Mouse (Mus musculus) heart, embryonic 13.5 days (tissue): Measurements from ENCODE around the gene Tollip. TPM values are rescaled to one million over a fixed set of nuclear protein-coding genes. Genes with fewer than 3 reads are reported as not detected.

Experiments
- ATAC-seq: fragments of 200-750 bp; cut with Nextera tagmentation; 2 replicates; pipeline ENCODE4 v1.8.0; 2017; ENCODE audit warnings: moderate TSS enrichment; ENCODE audit not compliant: insufficient number of reproducible peaks, low FRiP score, low TSS enrichment; ENCODE audit errors: extremely low read depth
- H3K27ac ChIP-seq: fragments of 300-500 bp; sonication (generic); replicated peaks from 2 replicates; pipeline ENCODE4 v1.5.1; 2015; ENCODE audit warnings: moderate library complexity, mild to moderate bottlenecking, inconsistent platforms
- H3K27me3 ChIP-seq: fragments of 300-500 bp; sonication (generic); replicated peaks from 2 replicates; pipeline ENCODE4 v1.6.1; 2015; ENCODE audit warnings: mild to moderate bottlenecking, inconsistent platforms
- H3K36me3 ChIP-seq: fragments of 300-500 bp; sonication (generic); 2 replicates; pipeline ENCODE4 v1.6.1; 2015; ENCODE audit warnings: mild to moderate bottlenecking, inconsistent platforms
- H3K4me1 ChIP-seq: fragments of 300-500 bp; sonication (generic); 2 replicates; pipeline ENCODE4 v1.6.1; 2015; ENCODE audit warnings: inconsistent platforms
- H3K4me2 ChIP-seq: fragments of 300-500 bp; sonication (generic); 2 replicates; pipeline ENCODE4 v1.6.1; 2015; ENCODE audit warnings: inconsistent platforms, mild to moderate bottlenecking, moderate library complexity
- H3K4me3 ChIP-seq: fragments of 300-500 bp; sonication (generic); 2 replicates; pipeline ENCODE4 v1.5.1; 2015; ENCODE audit warnings: moderate library complexity, mild to moderate bottlenecking, inconsistent platforms
- H3K9ac ChIP-seq: fragments of 300-500 bp; sonication (generic); 2 replicates; pipeline ENCODE4 v1.6.1; 2015; ENCODE audit warnings: inconsistent platforms, mild to moderate bottlenecking, moderate library complexity
- H3K9me3 ChIP-seq: fragments of 300-500 bp; sonication (generic); 2 replicates; pipeline ENCODE4 v1.6.1; 2016; ENCODE audit warnings: inconsistent platforms
- WGBS: fragments of 180-500 bp; shearing (Covaris S2); methylation state at CpG from one replicate; pipeline ENCODE4 v1.1.7; 2015; ENCODE audit warnings: mixed read lengths; 5-methylcytosine and 5-hydroxymethylcytosine counted together
- polyA plus RNA-seq: library from polyadenylated mRNA; unstranded; fragments of >200 nt; fragmentation: Nextera tagmentation; extraction: Ambion mirVana; gene quantifications from 2 replicates; pipeline ENCODE4 v1.2.1, GENCODE M21; 2015

Gene Tollip
- polyA plus RNA-seq, 1 experiment from 2014 or later, result 34.1 TPM

DNA sequence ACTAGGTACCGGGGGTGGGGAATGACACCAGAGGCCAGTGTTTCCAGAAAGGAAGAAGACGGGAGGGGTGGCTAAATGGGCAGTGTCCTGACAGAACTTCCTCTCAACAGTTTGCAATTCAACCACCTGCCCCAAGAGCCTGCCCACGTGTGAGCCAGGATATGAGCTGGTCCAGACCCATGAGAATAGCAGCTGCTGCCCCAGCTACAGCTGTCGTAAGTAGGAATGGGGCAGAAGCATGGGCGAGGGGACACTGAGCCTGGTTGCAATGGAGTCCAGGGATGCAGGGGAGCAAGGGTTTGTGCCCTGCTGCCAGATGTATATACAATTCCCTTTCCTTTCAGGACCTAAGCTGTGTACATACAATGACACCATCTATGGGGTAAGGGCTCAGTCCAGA, 48.7 kb downstream of the Tollip start:
- no peaks in the 10 kb centered on the region for H3K27me3 ChIP-seq
- no peak overlapping the region for H3K9ac ChIP-seq
- H3K27ac ChIP-seq, result no peak overlapping the region
- no peak overlapping the region for H3K4me3 ChIP-seq
- H3K36me3 ChIP-seq, result peaks cover 29% of the 10 kb centered on the region
- H3K4me2 ChIP-seq, result no peak overlapping the region
- WGBS, result 67% methylated on average over 5 of the region's 5 CpGs
- H3K9me3 ChIP-seq, result no peaks in the 10 kb centered on the region
- H3K4me1 ChIP-seq, result no peaks in the 10 kb centered on the region
- no peak for ATAC-seq

DNA sequence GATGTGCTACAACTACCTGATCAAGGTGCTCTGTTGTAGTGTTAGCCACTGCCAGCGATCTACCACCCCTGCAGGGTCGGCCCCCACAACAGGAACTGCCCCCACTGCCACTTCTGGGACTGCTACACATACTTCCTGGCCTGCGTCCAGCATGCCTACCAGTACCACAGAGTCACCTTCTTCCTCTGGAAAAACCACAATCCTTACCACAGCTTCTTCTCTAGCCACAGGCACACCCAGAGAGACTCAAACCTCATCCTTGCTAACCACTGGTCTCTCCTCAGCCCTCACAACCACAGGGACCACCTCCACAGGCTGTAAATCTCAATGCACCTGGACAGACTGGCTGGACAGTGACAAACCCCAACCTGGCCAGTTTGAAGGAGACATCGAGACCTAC, 57.3 kb downstream of the Tollip start:
- ATAC-seq, result no peak
- no peaks in the 10 kb centered on the region for H3K4me1 ChIP-seq
- no peak overlapping the region for H3K4me2 ChIP-seq
- 81% methylated on average over 4 of the region's 4 CpGs for WGBS
- H3K4me3 ChIP-seq, result no peak overlapping the region
- no peak overlapping the region for H3K27ac ChIP-seq
- H3K36me3 ChIP-seq, result no peaks in the 10 kb centered on the region
- H3K9me3 ChIP-seq, result no peaks in the 10 kb centered on the region
- H3K9ac ChIP-seq, result no peak overlapping the region
- no peaks in the 10 kb centered on the region for H3K27me3 ChIP-seq

DNA sequence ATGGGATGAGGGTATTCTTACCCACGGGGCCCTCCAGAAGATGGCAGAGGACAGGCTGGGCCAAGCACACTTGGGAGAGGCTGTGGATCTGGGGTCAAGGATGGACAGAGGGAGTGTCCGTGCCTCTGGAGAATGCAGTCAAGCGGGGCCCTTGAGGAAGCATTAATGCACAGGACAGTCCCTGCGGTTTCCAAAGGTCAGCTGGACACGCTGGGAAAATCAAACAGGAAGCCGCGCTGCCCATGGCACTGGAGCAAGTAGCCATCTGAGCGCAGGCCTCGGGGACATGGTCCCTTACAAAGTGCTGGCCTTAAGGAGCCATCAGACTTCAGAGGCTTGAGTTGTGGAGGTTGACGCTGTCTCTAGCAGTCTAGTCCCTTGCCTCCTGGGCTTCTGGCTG, 78.0 kb downstream of the Tollip start:
- Histone ChIP-seq H3K4me2 (no peak overlapping the region), H3K9me3 (no peaks in the 10 kb centered on the region), H3K36me3 (no peaks in the 10 kb centered on the region), H3K4me3 (no peak overlapping the region), H3K9ac (no peak overlapping the region), H3K4me1 (peaks cover 46% of the 10 kb centered on the region), H3K27ac (no peak overlapping the region), H3K27me3 (peaks cover 30% of the 10 kb centered on the region)
- no peak for ATAC-seq
- WGBS, result 79% methylated on average over 10 of the region's 10 CpGs

DNA sequence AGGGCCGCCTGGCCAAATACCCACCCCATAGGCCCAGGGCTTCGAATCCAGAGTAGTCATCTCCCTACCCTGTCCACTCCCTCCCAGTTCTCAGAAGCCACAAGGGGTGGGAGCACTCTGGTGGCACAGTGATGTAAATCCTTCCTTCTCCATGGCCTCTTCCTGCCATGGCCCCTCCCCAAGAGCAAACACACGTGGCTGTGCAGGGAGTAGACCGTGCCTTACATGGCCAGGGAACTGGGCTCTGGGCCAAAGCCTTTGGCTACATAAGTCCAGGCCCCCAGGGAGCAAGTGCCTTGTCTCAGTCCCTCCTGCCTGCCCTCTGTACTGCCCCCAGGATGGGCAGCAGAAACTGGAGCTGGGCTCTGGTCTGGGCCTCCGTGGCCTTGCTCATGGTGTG, 79.5 kb downstream of the Tollip start, which contains the start of gene Muc5b:
Muc5b (plus strand) TSS at position 292 of the 400 bp plus-strand sequence.
- WGBS, result 44% methylated on average over 5 of the region's 5 CpGs

DNA sequence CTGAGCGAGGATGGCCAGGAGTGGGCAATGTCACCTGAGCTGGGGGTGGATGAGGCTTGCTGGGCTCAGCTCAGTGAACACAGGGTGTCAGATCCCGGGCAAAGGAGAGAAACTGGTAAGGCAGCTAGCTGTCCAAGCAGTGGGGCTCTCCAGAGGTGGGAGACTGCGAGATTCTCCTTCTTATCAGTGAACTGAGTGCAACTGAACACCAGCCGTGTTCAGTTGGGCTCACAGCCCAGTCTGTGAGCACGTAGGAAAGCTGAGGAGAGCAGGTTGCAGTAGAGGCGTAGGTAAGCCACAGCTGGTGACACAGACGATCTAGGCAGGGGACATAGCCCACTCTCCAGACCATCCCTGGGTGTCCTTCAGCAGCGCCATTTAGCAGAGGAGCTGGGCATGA, 81.9 kb downstream of the Tollip start:
- Histone ChIP-seq H3K27ac (peak overlapping the region; percentile 56), H3K36me3 (no peaks in the 10 kb centered on the region), H3K9ac (0 out of 2 replicates have a peak overlapping the region, but pooled peaks have one; percentile 33), H3K4me2 (no peak overlapping the region), H3K4me3 (no peak overlapping the region), H3K4me1 (peaks cover 46% of the 10 kb centered on the region), H3K27me3 (peaks cover 9% of the 10 kb centered on the region), H3K9me3 (no peaks in the 10 kb centered on the region)
- 37% methylated on average over 8 of the region's 8 CpGs for WGBS
- ATAC-seq, result no peak

More for the DNA sequence above, 79.5 kb downstream of the Tollip start, which contains the start of gene Muc5b:
- H3K36me3 ChIP-seq, result no peaks in the 10 kb centered on the region
- no peak within 1 kb of the TSS for H3K9ac ChIP-seq
- H3K27ac ChIP-seq, result no peak within 1 kb of the TSS
- H3K27me3 ChIP-seq, result peaks cover 25% of the 10 kb centered on the region
- H3K4me2 ChIP-seq, result no peak within 1 kb of the TSS
- peak; percentile 7; the same call in 1 of the 2 replicates for ATAC-seq
- H3K4me3 ChIP-seq, result no peak within 1 kb of the TSS
- peaks cover 46% of the 10 kb centered on the region for H3K4me1 ChIP-seq
- H3K9me3 ChIP-seq, result no peaks in the 10 kb centered on the region

DNA sequence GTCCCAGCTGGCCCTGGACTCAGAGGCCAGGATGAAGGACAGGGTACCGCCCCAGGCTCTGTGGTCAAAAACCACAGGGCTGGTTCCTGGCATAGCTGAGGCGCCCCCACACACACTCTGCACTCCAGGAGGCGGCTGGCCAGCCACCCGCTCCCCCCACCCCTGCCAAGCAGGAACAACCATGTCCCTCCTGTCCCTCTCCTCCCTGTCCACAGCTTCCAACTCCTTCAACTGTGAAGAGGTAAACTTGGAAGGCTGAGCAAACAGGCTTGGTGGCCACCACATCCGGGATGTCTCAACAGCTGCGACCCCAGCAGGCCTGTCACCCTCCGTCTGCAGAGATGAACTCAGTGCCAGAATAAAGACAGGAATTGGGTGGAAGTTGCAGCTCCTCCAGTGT, 82.4 kb downstream of the Tollip start:
- no peak for ATAC-seq
- WGBS, result 69% methylated on average over 7 of the region's 7 CpGs

More for the DNA sequence above, 82.4 kb downstream of the Tollip start:
- Histone ChIP-seq H3K9ac (0 out of 2 replicates have a peak overlapping the region, but pooled peaks have one; percentile 33), H3K4me1 (peaks cover 42% of the 10 kb centered on the region), H3K4me3 (no peak overlapping the region), H3K9me3 (no peaks in the 10 kb centered on the region), H3K36me3 (no peaks in the 10 kb centered on the region), H3K4me2 (no peak overlapping the region), H3K27me3 (peaks cover 9% of the 10 kb centered on the region), H3K27ac (peak overlapping the region; percentile 56)

Other genes starting within 250 kb of the Tollip start
- gene Muc2, start 228.2 kb downstream of the Tollip start, polyA plus RNA-seq, result 0.42 and 0.82 TPM in 2 replicates
- gene Muc5ac, start 129.5 kb downstream of the Tollip start, polyA plus RNA-seq, result 0.01 TPM in 1 of 2 replicates, not detected in the other
- 0.03 and 0.05 TPM in 2 replicates for gene Muc5b, start 79.4 kb downstream of the Tollip start, polyA plus RNA-seq
- gene Brsk2, start 31.2 kb upstream of the Tollip start, polyA plus RNA-seq, result 0.35 and 0.48 TPM in 2 replicates
- gene Mob2, start 142.6 kb upstream of the Tollip start, polyA plus RNA-seq, result 42.8 and 48.4 TPM in 2 replicates
- 11.4 and 13.6 TPM in 2 replicates for gene Dusp8, start 177.3 kb upstream of the Tollip start, polyA plus RNA-seq
- not detected in 2 replicates for gene Gm45618, start 202.2 kb upstream of the Tollip start, polyA plus RNA-seq
- gene Gm39115, start 217.5 kb upstream of the Tollip start, polyA plus RNA-seq, result not detected in 2 replicates
- gene Gm45337, start 226.1 kb upstream of the Tollip start, polyA plus RNA-seq, result not detected in 2 replicates
- gene Gm29735, start 238.6 kb upstream of the Tollip start, polyA plus RNA-seq, result not detected in 2 replicates
- not detected in 2 replicates for gene Gm4553, start 247.2 kb upstream of the Tollip start, polyA plus RNA-seq